Mouse (Mus musculus) left cerebral cortex, postnatal 25 days (tissue): ENCODE measurements around the gene Iqsec1. TPM values are rescaled to one million over a fixed set of nuclear protein-coding genes. Genes with fewer than 3 reads are reported as not detected.

Experiments
- DNase-seq, 2 experiments: peaks; one replicate each; pipeline ENCODE4 v3.0.0; 2022; ENCODE audit warnings: low spot score in 2 of 2, mixed read lengths in 1 of 2
- intact Hi-C: fragments of 180-260 bp; cut with DNase I; formaldehyde crosslinking; loops from one replicate; pipeline ENCODE4 v1.15.1; 2025
- total RNA-seq, 2 experiments: library from RNA; stranded (reverse); gene quantifications; 2 replicates each; pipeline ENCODE4 v1.2.3; 2021

Iqsec1 gene
- total RNA-seq, 2 experiments from 2014 or later: 317 to 348 TPM

GRCm38 (mm10) chr6:90704705-90705344, 283.7 kb downstream of the Iqsec1 start:
- intact Hi-C loops: no loop called here
- no peak for DNase-seq

- no peak for DNase-seq
- intact Hi-C loops: no loop called here
These were observed 284.7 kb downstream of the Iqsec1 start for GRCm38 (mm10) chr6:90703782-90704181.

- intact Hi-C loops: no loop called here
- no peak for DNase-seq
These were observed 285.4 kb downstream of the Iqsec1 start for GRCm38 (mm10) chr6:90702837-90703735.

DNA sequence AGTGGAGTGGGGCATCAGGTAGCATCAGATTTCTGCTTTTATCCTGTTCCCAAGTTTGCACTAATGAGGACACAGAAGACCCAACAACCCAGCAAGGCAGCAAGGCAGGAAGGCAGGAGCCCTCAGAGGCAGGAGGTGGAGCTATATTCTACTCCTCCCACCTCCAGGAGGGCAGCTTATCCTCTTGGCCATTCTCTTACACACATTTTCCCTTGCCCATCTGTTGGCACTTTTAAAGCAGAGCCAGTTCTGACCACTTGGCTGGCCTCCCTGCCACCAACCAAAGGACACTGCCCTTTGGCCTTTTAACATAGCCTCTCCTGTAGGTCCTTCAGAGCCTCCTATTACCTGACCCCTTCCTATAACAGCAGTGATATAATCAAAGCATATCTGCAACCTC, 286.3 kb downstream of the Iqsec1 start:
- no peak for DNase-seq
- intact Hi-C loops: no loop called here

DNA sequence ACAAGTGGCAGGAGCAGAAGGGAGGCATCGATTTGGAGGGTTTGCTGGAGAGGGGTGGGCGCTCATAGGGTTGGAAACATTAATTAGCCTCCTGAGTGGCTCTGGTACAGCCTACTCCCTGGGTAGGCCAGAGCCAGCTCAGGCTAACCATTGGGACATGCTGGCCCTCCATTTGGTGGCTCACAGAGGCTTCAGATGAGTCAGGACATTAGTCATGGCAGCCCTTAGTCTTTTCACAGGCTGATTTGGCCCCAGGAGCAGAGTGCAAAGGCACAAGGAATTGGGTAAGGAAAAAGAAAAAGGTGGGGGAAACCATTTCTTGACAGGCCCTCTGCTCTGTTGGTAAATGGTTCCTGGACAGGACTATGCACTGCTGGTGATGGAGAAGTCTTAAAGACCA, 287.1 kb downstream of the Iqsec1 start:
- intact Hi-C loops: no loop called here

GRCm38 (mm10) chr6:90700737-90701136, 287.7 kb downstream of the Iqsec1 start:
- intact Hi-C loops: no loop called here
- no peak for DNase-seq

More for the DNA sequence above, 287.1 kb downstream of the Iqsec1 start:
- no peak for DNase-seq

GRCm38 (mm10) chr6:90700068-90700467, 288.4 kb downstream of the Iqsec1 start:
- DNase-seq: no peak
- intact Hi-C loops: no loop called here

- intact Hi-C loops: no loop called here
- no peak for DNase-seq
These were observed 289.6 kb downstream of the Iqsec1 start for GRCm38 (mm10) chr6:90698843-90699242.

DNA sequence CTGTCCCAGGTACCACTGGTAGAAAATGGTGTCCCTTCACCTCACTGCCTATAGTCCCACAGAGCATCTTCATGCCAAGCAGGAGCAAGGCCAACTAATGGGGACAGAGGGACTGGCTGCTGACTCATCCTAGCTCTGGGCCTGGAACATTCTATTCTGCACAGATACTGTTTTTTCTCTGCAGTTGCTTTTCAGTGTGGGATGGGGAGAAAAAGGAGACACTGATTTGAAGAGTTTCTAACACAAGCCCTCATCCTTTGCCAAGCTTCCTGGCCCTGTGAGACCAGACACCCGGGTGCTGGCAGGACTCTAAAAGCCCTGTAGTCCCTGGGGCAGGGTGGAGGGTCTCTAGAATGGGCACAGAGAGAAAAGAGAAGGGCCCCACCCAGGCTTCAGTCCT, 292.7 kb downstream of the Iqsec1 start:
- intact Hi-C loops: no loop called here
- DNase-seq: peak in 1 of 2 experiments; percentile 75

- no peak for DNase-seq
- intact Hi-C loops: no loop called here
These were observed 296.1 kb downstream of the Iqsec1 start for GRCm38 (mm10) chr6:90692404-90692803.

DNA sequence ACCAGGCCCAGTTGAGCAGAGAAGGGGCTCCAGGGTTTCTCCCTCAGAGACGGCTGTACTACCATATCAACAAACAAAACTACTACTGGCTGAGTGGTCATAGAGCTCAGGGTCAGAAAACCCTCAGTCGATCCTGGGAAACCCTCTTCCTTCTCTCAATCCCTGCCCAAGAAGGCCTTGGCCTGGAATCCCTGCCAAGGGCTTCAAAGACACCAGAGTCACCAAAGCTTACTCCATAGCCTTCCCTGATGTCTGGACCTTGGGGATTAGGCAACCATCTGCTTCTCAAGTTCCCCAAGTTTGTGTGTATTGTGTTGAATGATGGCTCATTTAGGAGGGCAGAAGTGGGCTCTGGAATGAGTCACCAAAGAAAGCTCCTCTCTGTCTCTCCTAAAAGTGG, 296.6 kb downstream of the Iqsec1 start:
- intact Hi-C loops: no loop called here
- no peak for DNase-seq

DNA sequence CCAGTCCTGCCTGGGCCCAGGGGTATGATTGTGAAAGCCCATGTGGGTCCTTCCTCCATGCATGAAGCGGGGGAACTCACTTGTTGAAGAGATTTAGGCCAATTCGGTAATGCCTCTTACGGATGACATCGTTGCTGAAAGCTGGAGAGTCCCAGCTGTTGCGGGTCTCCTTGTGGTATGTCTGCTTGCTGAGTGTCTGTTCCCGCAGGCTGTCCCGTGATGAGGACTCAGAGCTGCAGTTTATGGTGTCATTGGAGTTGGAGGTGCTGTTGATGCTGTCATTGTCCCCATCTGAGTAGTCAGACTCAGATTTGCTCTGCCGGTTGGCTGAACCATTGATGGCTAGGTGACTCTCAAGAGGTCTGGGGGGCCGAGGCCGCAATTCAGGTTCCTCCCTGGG, 299.0 kb downstream of the Iqsec1 start:
- intact Hi-C loops: no loop called here
- no peak for DNase-seq

DNA sequence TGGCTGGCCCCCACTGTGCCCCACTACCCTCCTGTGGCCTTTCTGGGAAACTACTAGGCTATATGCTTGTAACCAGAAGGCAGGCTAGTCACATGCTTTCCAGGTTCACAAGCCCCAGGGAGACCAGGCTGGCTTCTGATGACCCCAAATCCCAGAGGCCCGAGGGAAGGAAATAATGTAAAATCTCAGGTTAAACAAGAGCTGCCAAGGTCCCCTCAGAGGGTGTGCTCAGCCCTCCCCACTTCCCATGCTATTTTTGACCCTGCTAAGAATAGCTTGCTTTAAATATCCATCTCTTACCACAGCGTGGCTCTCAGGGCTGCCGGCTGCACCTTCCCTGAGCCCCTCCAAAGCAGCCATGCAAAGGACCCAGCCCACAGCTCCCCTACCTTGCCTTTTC, 299.7 kb downstream of the Iqsec1 start:
- DNase-seq: no peak
- intact Hi-C loops: no loop called here

DNA sequence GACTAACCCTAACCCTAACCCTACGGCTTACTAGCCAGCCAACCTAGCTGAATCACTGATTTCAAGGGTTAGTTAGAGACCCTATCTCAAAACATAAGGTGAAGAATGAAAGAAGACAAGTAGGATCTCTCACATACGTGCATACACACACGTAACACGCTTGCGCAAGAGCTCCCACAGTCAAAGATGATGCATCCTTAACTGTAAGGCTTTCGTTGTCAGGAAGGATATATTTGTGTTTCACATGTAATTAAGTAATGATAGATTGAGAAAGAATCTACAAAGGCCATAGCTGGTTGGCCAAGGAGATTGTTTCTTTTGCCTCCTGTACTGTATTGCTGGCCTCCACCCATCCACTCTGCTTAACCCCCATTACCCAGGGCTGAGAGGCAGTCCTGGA, 300.5 kb downstream of the Iqsec1 start:
- intact Hi-C loops: no loop called here
- no peak for DNase-seq

DNA sequence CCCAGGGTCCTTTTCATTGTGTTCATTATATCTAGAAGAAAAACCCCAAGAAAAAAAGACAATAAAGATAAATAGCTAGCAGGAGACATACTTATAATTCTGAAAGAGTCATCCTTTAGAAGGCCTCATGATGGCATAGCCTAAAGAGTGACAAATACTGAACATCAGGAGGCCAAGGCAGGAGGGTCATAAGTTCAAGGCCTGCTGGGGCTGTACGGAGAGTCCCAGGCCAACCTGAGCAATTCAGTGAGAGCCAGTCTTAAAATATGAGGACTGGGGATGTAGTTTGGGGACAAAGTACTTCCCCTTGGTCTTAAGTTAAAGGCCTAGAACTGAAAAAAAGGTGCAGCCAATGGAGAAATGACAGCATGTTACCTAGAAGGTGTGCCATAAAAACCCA, 301.7 kb downstream of the Iqsec1 start:
- no peak for DNase-seq
- intact Hi-C loops: no loop called here

GRCm38 (mm10) chr6:90683831-90684532, 304.5 kb downstream of the Iqsec1 start:
- DNase-seq: no peak
- intact Hi-C loops: no loop called here

GRCm38 (mm10) chr6:90680401-90680800, 308.1 kb downstream of the Iqsec1 start:
- DNase-seq: no peak
- intact Hi-C loops: no loop called here

- no peak for DNase-seq
- intact Hi-C loops: no loop called here
These were observed 309.7 kb downstream of the Iqsec1 start for GRCm38 (mm10) chr6:90678759-90679158.

DNA sequence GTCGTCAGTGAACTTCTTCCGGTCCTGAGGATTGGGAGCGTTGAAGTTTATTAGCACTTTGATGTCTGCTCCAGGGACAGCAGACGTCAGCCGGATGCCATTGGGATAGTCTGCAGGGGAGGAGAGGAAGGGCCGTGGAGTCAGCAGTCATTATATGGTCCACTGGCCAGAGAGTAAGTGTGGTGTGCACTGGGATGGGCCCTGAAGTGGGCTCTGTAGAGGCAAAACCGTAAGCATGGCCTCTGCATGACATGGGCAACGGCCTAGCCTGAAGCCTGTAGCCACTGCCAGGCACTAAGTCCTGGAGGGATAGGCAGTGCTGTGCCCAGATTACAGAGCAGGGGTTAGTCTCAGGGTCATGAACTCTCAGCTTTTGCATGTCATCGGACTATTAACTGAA, 319.8 kb downstream of the Iqsec1 start:
- no peak for DNase-seq

DNA sequence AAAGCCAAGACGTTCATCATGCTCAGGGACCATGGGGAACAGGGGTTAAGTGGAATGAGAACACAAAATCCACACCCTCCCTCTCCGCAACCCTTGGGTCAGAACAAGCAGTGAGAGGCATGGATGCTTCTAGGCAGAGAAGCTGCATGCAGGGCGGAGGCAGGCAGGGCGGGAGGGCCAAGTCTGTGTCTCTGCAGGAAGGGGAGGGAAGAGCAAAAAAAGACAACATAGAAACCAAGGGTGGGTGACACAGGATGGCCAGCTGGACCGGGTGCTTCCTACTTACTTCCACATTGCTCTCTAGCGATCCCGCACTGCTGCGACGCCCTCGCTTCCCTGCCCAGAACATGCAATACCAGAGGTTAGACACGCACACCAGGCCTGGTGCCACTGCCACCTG, 324.7 kb downstream of the Iqsec1 start:
- intact Hi-C loops: no loop called here
- DNase-seq: no peak

More for the DNA sequence above, 319.8 kb downstream of the Iqsec1 start:
- intact Hi-C loops: no loop called here

- DNase-seq: no peak
- intact Hi-C loops: no loop called here
These were observed 326.3 kb downstream of the Iqsec1 start for GRCm38 (mm10) chr6:90662148-90662547.
